Mouse (Mus musculus): ENCODE results near the gene Fam3c.

Fam3c gene

GRCm38 (mm10) chr6:22354031-22354430 lies 2.0 kb downstream of the Fam3c start:
- no peak for DNase-seq (ENCODE audit: extremely low spot score)

GRCm38 (mm10) chr6:22351551-22351950 lies 4.5 kb downstream of the Fam3c start:
- no peak for DNase-seq (ENCODE audit: extremely low spot score)

- no peak for DNase-seq (ENCODE audit: extremely low spot score)
Measured at GRCm38 (mm10) chr6:22350239-22350571, 5.8 kb downstream of the Fam3c start.

GRCm38 (mm10) chr6:22349531-22350238 lies 6.4 kb downstream of the Fam3c start:
- no peak for DNase-seq (ENCODE audit: extremely low spot score)

- DNase-seq (ENCODE audit: extremely low spot score), result no peak
Measured at GRCm38 (mm10) chr6:22348975-22349374, 7.1 kb downstream of the Fam3c start.

GRCm38 (mm10) chr6:22348130-22348529 lies 7.9 kb downstream of the Fam3c start:
- DNase-seq (ENCODE audit: extremely low spot score), result no peak

- DNase-seq (ENCODE audit: extremely low spot score), result no peak
Measured at GRCm38 (mm10) chr6:22347132-22347902, 8.7 kb downstream of the Fam3c start.

- DNase-seq (ENCODE audit: extremely low spot score), result no peak
Measured at GRCm38 (mm10) chr6:22344443-22344842, 11.6 kb downstream of the Fam3c start.

- no peak for DNase-seq (ENCODE audit: extremely low spot score)
Measured at GRCm38 (mm10) chr6:22343706-22344105, 12.3 kb downstream of the Fam3c start.

- DNase-seq (ENCODE audit: extremely low spot score), result no peak
Measured at GRCm38 (mm10) chr6:22343292-22343691, 12.8 kb downstream of the Fam3c start.

- no peak for DNase-seq (ENCODE audit: extremely low spot score)
Measured at GRCm38 (mm10) chr6:22340779-22341178, 15.3 kb downstream of the Fam3c start.

- no peak for DNase-seq (ENCODE audit: extremely low spot score)
Measured at GRCm38 (mm10) chr6:22339763-22340542, 16.1 kb downstream of the Fam3c start.

- DNase-seq (ENCODE audit: extremely low spot score), result no peak
Measured at GRCm38 (mm10) chr6:22332548-22332947, 23.5 kb downstream of the Fam3c start.

GRCm38 (mm10) chr6:22330169-22330960 lies 25.7 kb downstream of the Fam3c start:
- DNase-seq (ENCODE audit: extremely low spot score), result no peak

- no peak for DNase-seq (ENCODE audit: extremely low spot score)
Measured at GRCm38 (mm10) chr6:22327931-22328330, 28.1 kb downstream of the Fam3c start.

- DNase-seq (ENCODE audit: extremely low spot score), result no peak
Measured at GRCm38 (mm10) chr6:22327091-22327490, 29.0 kb downstream of the Fam3c start.

GRCm38 (mm10) chr6:22326289-22326688 lies 29.8 kb downstream of the Fam3c start:
- DNase-seq (ENCODE audit: extremely low spot score), result no peak

- peak; percentile 66 for DNase-seq (ENCODE audit: extremely low spot score)
Measured at GRCm38 (mm10) chr6:22325364-22326072, 30.5 kb downstream of the Fam3c start.

- no peak for DNase-seq (ENCODE audit: extremely low spot score)
Measured at GRCm38 (mm10) chr6:22298059-22298458, 58.0 kb downstream of the Fam3c start.

- DNase-seq (ENCODE audit: extremely low spot score), result no peak
Measured at GRCm38 (mm10) chr6:22297028-22297427, 59.0 kb downstream of the Fam3c start.

- no peak for DNase-seq (ENCODE audit: extremely low spot score)
Measured at GRCm38 (mm10) chr6:22293922-22294321, 62.1 kb downstream of the Fam3c start.
